Mouse (Mus musculus) embryonic stem cell, embryonic (primary cell): ENCODE measurements around the gene Tmem106c.

Experiments used
- CTCF ChIA-PET, 4 experiments: fragments of 300-600 bp in 2 of 4; fragments of 350-600 bp in 2 of 4; sonication (Branson Sonifier 250); formaldehyde crosslinking; loops; one replicate each; lab custom pipeline; 2022; ENCODE audit warnings: inconsistent platforms in 2 of 4; lab: Charles Lee
- POLR2A ChIA-PET, 4 experiments: fragments of 300-600 bp in 2 of 4; fragments of 350-600 bp in 2 of 4; sonication (Branson Sonifier 250); formaldehyde crosslinking; loops; one replicate each; lab custom pipeline; 2022; ENCODE audit warnings: antibody characterized with exemption in 4 of 4, inconsistent platforms in 1 of 4; lab: Charles Lee

Tmem106c gene

GRCm38 (mm10) chr15:97963989-97964835 is at the start of gene Tmem106c:
Gene Tmem106c, plus strand, starts transcription at chr15:97964200.
- ChIA-PET CTCF (interaction anchor here (0.6 to 2.1 kb wide), 110 partner anchors 9 to 1569 kb away, joined by 3 to 31 read pairs (median 4); no protein-coding TSS in a partner anchor), POLR2A (interaction anchor here (0.5 to 1.5 kb wide), 17 partner anchors 9 to 764 kb away, joined by 3 to 5 read pairs (median 3); partner anchors contain the start of gene Fkbp11 (in 1 of the 4))

GRCm38 (mm10) chr15:97914331-97914747 is 49.7 kb upstream of the Tmem106c start:
- ChIA-PET POLR2A (interaction anchor here in 2 of 4 experiments (0.6 to 0.9 kb wide), 2 partner anchors 26 to 85 kb away, joined by 3 read pairs; no protein-coding TSS in a partner anchor), CTCF (interaction anchor here in 1 of 4 experiments (1.3 to 1.4 kb wide), 2 partner anchors 37 to 65 kb away, joined by 3 read pairs; no protein-coding TSS in a partner anchor)

- ChIA-PET CTCF (no interaction called here), POLR2A (interaction anchor here in 1 of 4 experiments (0.6 kb wide), 1 partner anchor 27 kb away, joined by 3 read pairs; no protein-coding TSS in a partner anchor)
Measured at GRCm38 (mm10) chr15:97917994-97918393, 46.0 kb upstream of the Tmem106c start.

- ChIA-PET CTCF (no interaction called here), POLR2A (no interaction called here)
Measured at GRCm38 (mm10) chr15:97919217-97919616, 44.8 kb upstream of the Tmem106c start.

- ChIA-PET CTCF (interaction anchor here in 2 of 4 experiments (0.6 to 0.7 kb wide), 2 partner anchors 26 to 44 kb away, joined by 3 read pairs; partner anchors contain the start of gene Tmem106c (in 1 of the 2)), POLR2A (no interaction called here)
Measured at GRCm38 (mm10) chr15:97920306-97920705, 43.7 kb upstream of the Tmem106c start.

GRCm38 (mm10) chr15:97921796-97922195 is 42.2 kb upstream of the Tmem106c start:
- ChIA-PET POLR2A (interaction anchor here in 2 of 4 experiments (0.7 to 1.3 kb wide), 2 partner anchors 8 to 240 kb away, joined by 3 read pairs; no protein-coding TSS in a partner anchor), CTCF (interaction anchor here in 1 of 4 experiments (0.6 to 0.9 kb wide), 2 partner anchors 55 to 145 kb away, joined by 4 to 5 read pairs; no protein-coding TSS in a partner anchor)

- POLR2A ChIA-PET, result interaction anchor here in 3 of 4 experiments (0.6 to 1.3 kb wide), 5 partner anchors 8 to 510 kb away, joined by 3 to 4 read pairs (median 3); no protein-coding TSS in a partner anchor
- CTCF ChIA-PET, result interaction anchor here in 1 of 4 experiments (0.6 kb wide), 1 partner anchor 1201 kb away, joined by 3 read pairs; no protein-coding TSS in a partner anchor
Measured at GRCm38 (mm10) chr15:97922421-97922820, 41.6 kb upstream of the Tmem106c start.

GRCm38 (mm10) chr15:97927018-97927417 is 37.0 kb upstream of the Tmem106c start:
- ChIA-PET CTCF (no interaction called here), POLR2A (interaction anchor here in 1 of 4 experiments (1.0 kb wide), 1 partner anchor 22 kb away, joined by 4 read pairs; no protein-coding TSS in a partner anchor)

GRCm38 (mm10) chr15:97927821-97928220 is 36.2 kb upstream of the Tmem106c start:
- CTCF ChIA-PET, result no interaction called here
- POLR2A ChIA-PET, result interaction anchor here in 1 of 4 experiments (1.0 kb wide), 1 partner anchor 21 kb away, joined by 4 read pairs; no protein-coding TSS in a partner anchor

- ChIA-PET CTCF (interaction anchor here in 2 of 4 experiments (1.0 to 1.4 kb wide), 3 partner anchors 35 to 80 kb away, joined by 3 to 4 read pairs (median 4); partner anchors contain the start of gene Tmem106c (in 1 of the 2)), POLR2A (interaction anchor here in 2 of 4 experiments (1.2 to 1.7 kb wide), 3 partner anchors 8 to 66 kb away, joined by 3 to 4 read pairs (median 3); no protein-coding TSS in a partner anchor)
Measured at GRCm38 (mm10) chr15:97929259-97929824, 34.7 kb upstream of the Tmem106c start.

- POLR2A ChIA-PET, result interaction anchor here in 1 of 4 experiments (0.7 to 1.4 kb wide), 3 partner anchors 9 to 12 kb away, joined by 3 to 4 read pairs (median 3); no protein-coding TSS in a partner anchor
- CTCF ChIA-PET, result interaction anchor here in 1 of 4 experiments (0.6 to 1.6 kb wide), 2 partner anchors 31 to 546 kb away, joined by 4 to 5 read pairs; partner anchors contain the start of gene Tmem106c
Measured at GRCm38 (mm10) chr15:97932441-97932840, 31.6 kb upstream of the Tmem106c start.

GRCm38 (mm10) chr15:97938580-97938979 is 25.4 kb upstream of the Tmem106c start:
- CTCF ChIA-PET, result interaction anchor here in 1 of 4 experiments (0.6 kb wide), 1 partner anchor 76 kb away, joined by 3 read pairs; no protein-coding TSS in a partner anchor

GRCm38 (mm10) chr15:97940088-97940487 is 23.9 kb upstream of the Tmem106c start:
- ChIA-PET CTCF (interaction anchor here in 1 of 4 experiments (0.6 kb wide), 1 partner anchor 377 kb away, joined by 3 read pairs; no protein-coding TSS in a partner anchor), POLR2A (no interaction called here)

More at GRCm38 (mm10) chr15:97938580-97938979, 25.4 kb upstream of the Tmem106c start:
- POLR2A ChIA-PET, result no interaction called here

GRCm38 (mm10) chr15:97941306-97941705 is 22.7 kb upstream of the Tmem106c start:
- CTCF ChIA-PET, result no interaction called here
- POLR2A ChIA-PET, result interaction anchor here in 2 of 4 experiments (0.7 to 1.1 kb wide), 2 partner anchors 9 to 11 kb away, joined by 3 to 4 read pairs; no protein-coding TSS in a partner anchor

- ChIA-PET CTCF (interaction anchor here in 2 of 4 experiments (0.6 to 1.2 kb wide), 2 partner anchors 21 to 76 kb away, joined by 3 read pairs; no protein-coding TSS in a partner anchor), POLR2A (interaction anchor here in 2 of 4 experiments (0.9 to 1.1 kb wide), 2 partner anchors 9 to 287 kb away, joined by 3 to 5 read pairs; no protein-coding TSS in a partner anchor)
Measured at GRCm38 (mm10) chr15:97942538-97942937, 21.5 kb upstream of the Tmem106c start.

- ChIA-PET CTCF (interaction anchor here in 1 of 4 experiments (1.1 kb wide), 1 partner anchor 9 kb away, joined by 4 read pairs; no protein-coding TSS in a partner anchor), POLR2A (interaction anchor here in 2 of 4 experiments (1.1 to 1.2 kb wide), 2 partner anchors 80 to 288 kb away, joined by 3 to 5 read pairs; no protein-coding TSS in a partner anchor)
Measured at GRCm38 (mm10) chr15:97943356-97943755, 20.6 kb upstream of the Tmem106c start.

GRCm38 (mm10) chr15:97944919-97945574 is 19.0 kb upstream of the Tmem106c start:
- ChIA-PET POLR2A (interaction anchor here in 1 of 4 experiments (0.7 kb wide), 1 partner anchor 27 kb away, joined by 3 read pairs; no protein-coding TSS in a partner anchor), CTCF (interaction anchor here in 1 of 4 experiments (0.5 to 0.7 kb wide), 2 partner anchors 215 to 226 kb away, joined by 3 to 7 read pairs; no protein-coding TSS in a partner anchor)
